Mouse (Mus musculus): ENCODE data around the gene Itga9.

- TF ChIP-seq CTCF (IDR thresholded peaks at IDR 0.05; ENCODE audit: low read depth) (no peak), EP300 (IDR thresholded peaks at IDR 0.05; ENCODE audit: low read depth) (no peak)
Observed at GRCm38 (mm10) chr9:118607701-118608401, 1.4 kb downstream of the Itga9 start.

Data from liver, embryonic 14.5 days (tissue).